Mouse (Mus musculus) layer of hippocampus, postnatal 10 days (tissue): Measurements from ENCODE around the gene Syt12. TPM values are rescaled to one million over a fixed set of nuclear protein-coding genes. Genes with fewer than 3 reads are reported as not detected.
"Not testable (repeated sequence)": the region's sequence is repeated elsewhere in the genome, so short reads cannot be mapped to it uniquely, and the experiment has no call there.

Experiments
- DNase-seq, 2 experiments: peaks; one replicate each; pipeline ENCODE4 v3.0.0; 2021; ENCODE audit warnings: low spot score in 2 of 2
- total RNA-seq, 2 experiments: library from RNA; stranded (reverse); gene quantifications; 2 replicates each; pipeline ENCODE4 v1.2.3; 2021

Gene Syt12
- total RNA-seq, 2 experiments from 2014 or later: 21.4 to 21.5 TPM

DNA sequence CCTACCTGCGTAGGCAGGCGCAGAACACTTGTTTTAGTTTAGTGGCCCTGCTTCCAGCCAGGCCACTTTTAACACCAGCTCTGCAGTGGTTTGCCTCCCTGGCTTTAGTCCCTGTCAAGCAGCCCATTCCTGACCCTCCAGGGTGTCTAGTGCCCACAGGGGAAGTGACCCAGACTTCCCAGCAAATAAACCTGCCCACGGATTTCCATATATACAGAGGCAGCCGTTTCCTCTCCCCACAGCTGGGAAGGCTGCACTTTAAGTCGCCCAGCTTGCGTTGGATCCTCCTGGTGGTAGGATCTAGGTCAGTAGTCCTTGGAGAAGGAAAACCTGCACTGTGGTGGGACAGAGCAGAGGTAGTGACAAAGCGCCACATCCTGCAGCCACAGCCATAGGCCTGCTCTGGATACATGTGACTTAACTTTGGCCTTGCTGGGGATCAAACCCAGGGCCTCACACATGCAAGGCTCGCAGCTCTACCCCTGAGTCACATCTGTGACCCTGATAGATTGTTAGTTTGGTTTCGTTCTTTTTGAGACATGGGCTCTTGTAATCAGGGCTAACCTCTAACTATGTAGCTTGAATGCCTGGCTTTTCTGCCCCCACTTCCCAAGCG is 13.9 kb upstream of the Syt12 start:
- DNase-seq: no peak

DNA sequence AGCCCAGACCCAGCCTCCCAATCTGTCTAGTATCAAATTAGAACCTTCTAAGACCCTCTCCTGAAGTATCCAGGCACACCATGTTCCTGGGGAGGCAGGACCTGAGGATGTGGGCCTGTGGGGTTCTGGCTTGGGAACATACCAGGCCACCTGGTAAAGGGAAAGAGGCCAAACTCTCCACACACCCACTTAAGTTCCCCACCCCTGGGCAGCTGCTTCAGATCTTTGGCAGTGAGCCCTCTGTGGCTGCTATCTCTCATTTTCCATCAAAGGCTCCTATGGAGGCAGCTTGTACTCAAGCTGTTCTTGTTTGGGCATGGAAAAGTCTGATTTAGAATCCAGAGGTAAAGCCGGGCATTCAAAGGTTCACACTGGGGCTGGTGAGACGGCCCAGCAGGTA is 10.6 kb upstream of the Syt12 start:
- no peak for DNase-seq

- no peak for DNase-seq
These were observed 7.8 kb upstream of the Syt12 start for GRCm38 (mm10) chr19:4485006-4485405.

DNA sequence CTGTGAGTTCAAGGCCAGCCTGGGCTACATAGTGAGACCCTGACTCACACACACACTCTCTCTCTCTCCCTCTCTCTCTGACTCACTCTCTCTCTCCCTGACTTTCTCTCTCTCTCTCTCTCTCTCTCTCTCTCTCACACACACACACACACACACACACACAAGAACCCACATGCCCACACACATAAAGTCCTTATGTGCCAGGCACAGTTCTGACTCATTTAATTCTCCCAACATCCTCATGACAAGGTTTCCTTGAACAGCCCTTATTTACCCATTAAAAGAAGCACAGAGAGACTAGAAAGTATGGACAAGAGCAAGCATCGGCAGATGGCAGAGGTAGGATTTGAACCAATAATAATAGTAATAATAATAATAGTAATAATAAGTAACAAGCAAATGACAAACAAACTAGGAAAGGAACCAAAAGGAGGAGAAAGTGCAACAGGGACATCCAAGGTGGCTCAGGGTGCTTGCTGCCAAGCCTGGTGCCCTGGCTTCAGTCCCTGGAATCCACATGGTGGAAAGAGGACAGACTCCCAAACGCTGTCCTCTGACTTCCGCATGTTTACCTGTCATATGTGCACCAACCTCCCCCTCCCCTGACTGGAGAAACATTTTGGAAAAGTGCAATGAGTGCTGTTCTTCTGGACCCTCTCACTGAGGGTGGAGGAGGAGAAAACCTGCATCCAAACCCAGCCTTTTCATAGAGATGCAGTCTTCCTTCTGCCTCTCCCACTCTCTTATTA is 5.0 kb upstream of the Syt12 start:
- no peak for DNase-seq

GRCm38 (mm10) chr19:4481326-4481725 is 4.1 kb upstream of the Syt12 start:
- no peak for DNase-seq

DNA sequence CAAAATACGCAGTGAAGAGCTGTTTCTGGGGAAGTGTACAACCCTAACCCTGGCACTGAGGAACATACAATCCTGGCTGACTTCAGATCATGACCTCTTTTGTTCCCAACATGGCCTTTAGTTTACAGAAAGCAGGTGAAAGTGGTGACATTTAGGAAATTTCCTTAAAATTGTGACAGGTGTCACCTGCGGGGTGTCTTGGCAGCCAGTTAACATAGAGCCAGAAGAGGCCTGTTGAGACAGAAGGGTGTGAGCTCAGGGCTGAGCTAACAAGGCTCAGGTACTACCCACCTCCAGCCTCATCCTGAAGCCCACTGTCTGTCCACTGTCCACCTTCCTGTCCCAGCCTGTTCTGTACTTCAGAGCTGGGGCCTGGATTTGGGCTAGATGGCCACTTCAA is 2.8 kb upstream of the Syt12 start:
- no peak for DNase-seq

GRCm38 (mm10) chr19:4478190-4478516 is 906 bp upstream of the Syt12 start:
- DNase-seq: no peak

DNA sequence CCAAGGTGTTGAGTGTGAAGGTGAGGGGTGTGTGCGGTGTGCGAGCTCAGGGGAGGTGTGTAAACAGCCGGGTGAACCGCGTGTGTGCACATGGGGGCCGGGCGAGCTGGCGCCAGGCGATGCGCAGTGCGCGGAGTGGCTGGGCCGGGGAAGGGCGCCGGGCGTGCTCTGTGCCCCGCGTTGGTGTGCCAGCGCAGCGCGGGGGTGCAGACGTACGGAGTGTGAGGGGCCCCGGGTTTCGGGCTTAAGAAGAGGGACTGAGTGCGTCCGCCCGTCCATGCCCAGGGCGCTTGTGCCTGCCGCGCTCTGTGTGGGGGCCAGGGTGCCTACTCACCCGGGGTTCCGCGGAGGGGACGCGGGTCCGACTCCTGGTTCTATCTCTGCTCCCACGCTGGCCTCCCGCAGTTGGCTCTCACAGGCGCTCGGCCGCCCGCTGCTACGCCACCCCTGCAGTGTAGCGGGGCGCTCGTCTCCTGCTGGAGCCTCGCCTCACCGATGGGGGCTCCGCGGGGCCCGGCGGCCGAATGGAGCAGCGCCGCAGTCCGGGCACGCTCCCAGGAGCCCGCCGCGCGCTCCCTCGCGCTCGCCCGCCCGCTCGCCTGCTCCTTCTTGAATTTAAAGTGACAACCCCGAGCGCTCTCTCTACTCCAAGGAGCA is 518 bp downstream of the Syt12 start:
- peak; percentile 51 to 73 for DNase-seq

DNA sequence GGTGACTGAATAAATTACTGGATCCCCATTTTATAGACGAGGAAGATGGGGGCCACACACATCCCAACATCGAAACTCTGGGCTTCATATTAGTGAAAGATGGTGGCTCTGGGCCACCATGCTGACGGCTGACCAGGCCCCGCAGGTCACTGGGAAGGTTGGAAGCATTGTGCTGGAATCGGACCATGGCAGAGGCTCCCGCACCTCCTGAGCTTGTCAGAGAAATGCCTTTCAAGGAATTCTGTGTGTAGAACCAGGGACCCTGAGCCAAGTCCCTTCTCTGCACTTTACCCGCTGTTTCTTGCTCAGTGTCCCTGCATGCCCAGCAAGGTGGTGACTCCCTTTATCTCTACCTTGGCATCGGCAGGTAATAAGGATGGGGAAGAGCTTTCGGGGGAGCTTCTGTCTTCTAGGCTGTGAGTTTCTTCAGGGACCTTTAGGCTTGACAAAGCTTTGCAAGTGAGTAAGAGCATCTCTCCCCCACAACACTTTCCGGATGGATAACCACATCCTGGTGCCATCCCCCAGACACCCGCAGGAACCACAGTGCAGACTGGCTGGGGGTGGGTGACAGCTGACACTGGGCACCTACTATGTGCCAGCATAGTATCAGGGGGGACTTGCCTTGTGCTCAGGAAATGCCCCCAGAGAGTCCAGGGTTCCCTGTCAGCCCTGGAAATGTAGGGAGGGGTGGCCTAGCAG is 1.9 kb downstream of the Syt12 start:
- DNase-seq: no peak

GRCm38 (mm10) chr19:4474739-4475138 is 2.5 kb downstream of the Syt12 start:
- no peak for DNase-seq

GRCm38 (mm10) chr19:4473549-4473948 is 3.7 kb downstream of the Syt12 start:
- DNase-seq: no peak

- no peak for DNase-seq
These were observed 8.9 kb downstream of the Syt12 start for GRCm38 (mm10) chr19:4468363-4468762.

- DNase-seq: no peak
These were observed 12.6 kb downstream of the Syt12 start for GRCm38 (mm10) chr19:4464666-4465065.

DNA sequence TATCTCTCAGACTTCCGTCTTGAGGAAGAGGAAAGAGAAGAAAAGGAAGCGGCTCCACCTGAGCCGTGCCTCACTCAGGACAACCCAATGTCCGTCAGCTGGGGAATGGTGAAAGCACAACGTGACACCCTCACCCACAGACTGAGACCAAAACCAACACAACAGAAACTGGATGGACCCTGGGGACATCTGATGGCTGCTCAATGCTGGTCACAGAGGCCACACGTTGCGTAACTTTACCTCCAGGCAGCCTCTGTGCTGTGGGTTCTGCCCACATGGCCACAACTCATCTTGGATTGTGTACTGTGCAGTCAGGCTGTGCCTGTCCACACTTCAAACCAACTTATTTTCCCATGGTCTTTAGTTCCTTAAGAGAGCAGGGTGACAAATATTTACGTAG is 15.3 kb downstream of the Syt12 start:
- no peak for DNase-seq

GRCm38 (mm10) chr19:4456227-4456626 is 21.0 kb downstream of the Syt12 start:
- DNase-seq: peak; percentile 68 to 75

- no peak for DNase-seq
These were observed 22.0 kb downstream of the Syt12 start for GRCm38 (mm10) chr19:4455071-4455800.

GRCm38 (mm10) chr19:4454040-4454439 is 23.2 kb downstream of the Syt12 start:
- DNase-seq: not testable (repeated sequence)

DNA sequence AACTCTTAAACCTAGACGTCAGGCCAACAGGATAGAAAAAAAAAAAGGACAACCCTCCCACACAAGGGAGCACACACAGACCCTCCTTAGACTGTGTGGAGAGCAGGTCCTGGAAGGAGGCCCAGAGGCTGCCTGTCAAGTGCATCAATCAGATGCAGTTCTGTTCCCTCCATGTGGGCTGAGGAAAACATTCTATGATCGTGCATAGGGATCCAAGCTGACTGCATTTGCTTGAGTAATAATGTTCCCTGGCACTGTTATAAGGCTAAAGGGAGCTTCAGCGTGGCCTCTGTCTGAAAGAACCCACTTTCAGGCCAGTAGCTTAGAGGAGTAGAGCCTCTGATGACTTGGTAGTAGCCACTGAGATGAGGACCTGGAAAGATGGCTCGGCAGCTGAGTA is 24.7 kb downstream of the Syt12 start:
- DNase-seq: no peak

GRCm38 (mm10) chr19:4451965-4452364 is 25.3 kb downstream of the Syt12 start:
- DNase-seq: no peak

DNA sequence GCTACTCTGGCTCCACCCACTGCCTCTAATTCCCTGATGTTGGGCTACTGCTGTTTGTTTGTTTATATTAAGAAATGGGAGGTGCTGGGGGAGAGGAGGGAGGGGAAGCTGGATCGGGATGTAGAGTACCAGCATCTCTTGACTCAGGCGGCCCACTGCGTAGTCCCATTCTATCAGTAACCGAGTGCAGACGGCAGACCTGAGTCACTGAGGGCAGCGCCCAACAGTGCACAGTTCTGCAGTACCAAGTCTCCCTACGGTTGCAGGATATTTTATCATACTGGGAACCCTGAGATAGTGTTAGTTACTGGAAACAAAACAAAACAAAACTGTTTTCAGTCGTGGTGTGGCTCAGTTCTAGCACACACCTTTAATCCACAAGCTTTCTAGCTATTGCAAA is 26.1 kb downstream of the Syt12 start:
- DNase-seq: no peak

DNA sequence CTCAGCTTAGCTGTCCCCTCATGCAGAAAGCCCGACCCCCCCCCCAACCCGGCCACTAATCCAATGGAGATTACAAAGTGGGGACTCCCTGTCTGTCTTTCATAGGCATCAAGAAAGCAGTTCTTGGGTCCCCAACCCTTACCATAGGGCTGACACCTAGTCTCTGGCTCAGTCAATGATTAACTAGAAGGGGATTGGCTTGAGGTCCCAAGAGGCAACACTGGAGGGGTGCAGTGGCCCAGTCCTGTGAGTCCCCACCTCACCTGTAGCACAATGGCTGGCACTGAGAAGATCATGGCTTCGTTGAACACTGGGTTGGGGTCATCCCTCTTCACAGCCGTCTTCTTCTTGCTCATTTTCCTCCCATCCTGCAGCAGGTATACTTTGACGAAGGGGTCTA is 26.6 kb downstream of the Syt12 start:
- no peak for DNase-seq
